Mouse (Mus musculus) midbrain, embryonic 16.5 days (tissue): ENCODE measurements around the gene Ckap2. TPM values are rescaled to one million over a fixed set of nuclear protein-coding genes. Genes with fewer than 3 reads are reported as not detected.

Experiments
- ATAC-seq: fragments of 200-750 bp; cut with Nextera tagmentation; 2 replicates; pipeline ENCODE4 v1.8.0; 2017; ENCODE audit warnings: moderate TSS enrichment
- H3K27ac ChIP-seq: fragments of 300-500 bp; sonication (generic); 2 replicates; pipeline ENCODE4 v1.5.1; 2014; ENCODE audit warnings: mild to moderate bottlenecking, low read length, mixed read lengths
- H3K27me3 ChIP-seq: fragments of 300-500 bp; sonication (generic); 2 replicates; pipeline ENCODE4 v1.6.1; 2014; ENCODE audit warnings: low read depth, low read length, mixed read lengths; ENCODE audit not compliant: control insufficient read depth, insufficient read depth
- H3K36me3 ChIP-seq: fragments of 300-500 bp; sonication (generic); 2 replicates; pipeline ENCODE4 v1.6.1; 2014; ENCODE audit warnings: mild to moderate bottlenecking, low read length, moderate library complexity, mixed read lengths; ENCODE audit not compliant: control insufficient read depth, insufficient read depth
- H3K4me1 ChIP-seq: fragments of 300-500 bp; sonication (generic); 2 replicates; pipeline ENCODE4 v1.6.1; 2014; ENCODE audit warnings: mild to moderate bottlenecking, low read length, mixed read lengths; ENCODE audit not compliant: control insufficient read depth, insufficient read depth
- H3K4me2 ChIP-seq: fragments of 300-500 bp; sonication (generic); 2 replicates; pipeline ENCODE4 v1.6.1; 2014; ENCODE audit warnings: mild to moderate bottlenecking, low read length, mixed read lengths
- H3K4me3 ChIP-seq: fragments of 300-500 bp; sonication (generic); 2 replicates; pipeline ENCODE4 v1.5.1; 2014; ENCODE audit warnings: low read depth, mild to moderate bottlenecking, low read length, moderate library complexity, mixed read lengths
- H3K9ac ChIP-seq: fragments of 300-500 bp; sonication (generic); 2 replicates; pipeline ENCODE4 v1.6.1; 2014; ENCODE audit warnings: low read depth, low read length, mixed read lengths
- H3K9me3 ChIP-seq: fragments of 300-500 bp; sonication (generic); replicated peaks from 2 replicates; pipeline ENCODE4 v1.6.1; 2014; ENCODE audit warnings: mild to moderate bottlenecking, low read length, mixed read lengths; ENCODE audit not compliant: control insufficient read depth, poor library complexity, severe bottlenecking
- WGBS: fragments of 180-500 bp; shearing (Covaris S2); extraction: QIAGEN DNeasy Blood & Tissue Kit; methylation state at CpG from one replicate; pipeline ENCODE4 v1.1.7; 2014; 5-methylcytosine and 5-hydroxymethylcytosine counted together
- polyA plus RNA-seq: library from polyadenylated mRNA; unstranded; fragments of >200 nt; fragmentation: Nextera tagmentation; extraction: Ambion mirVana; gene quantifications from 2 replicates; pipeline ENCODE4 v1.2.1, GENCODE M21; 2015

The Ckap2 gene
- polyA plus RNA-seq, 1 experiment from 2014 or later: 6.6 TPM

- H3K9me3 ChIP-seq: no peaks in the 10 kb centered on the region; the same call in 1 of the 2 replicates
- no peak overlapping the region for H3K9ac ChIP-seq
- H3K4me1 ChIP-seq: peaks cover 14% of the 10 kb centered on the region
- H3K4me3 ChIP-seq: no peak overlapping the region
- H3K4me2 ChIP-seq: no peak overlapping the region
- no peak for ATAC-seq
- no peaks in the 10 kb centered on the region for H3K27me3 ChIP-seq
- peaks cover 9% of the 10 kb centered on the region; the same call in 1 of the 2 replicates for H3K36me3 ChIP-seq
- 91% methylated on average over 6 of the region's 6 CpGs for WGBS
- H3K27ac ChIP-seq: no peak overlapping the region
These were observed 12.3 kb upstream of the Ckap2 start for GRCm38 (mm10) chr8:22197914-22198313.

GRCm38 (mm10) chr8:22193432-22194010 lies 7.9 kb upstream of the Ckap2 start:
- Histone ChIP-seq H3K9me3 (no peaks in the 10 kb centered on the region), H3K4me1 (peaks cover 16% of the 10 kb centered on the region), H3K27ac (peak overlapping the region; percentile 96), H3K4me3 (peak overlapping the region; percentile 90), H3K36me3 (no peaks in the 10 kb centered on the region), H3K9ac (peak overlapping the region; percentile 94), H3K27me3 (no peaks in the 10 kb centered on the region), H3K4me2 (peak overlapping the region; percentile 58)
- WGBS: 13% methylated on average over 12 of the region's 12 CpGs
- peak; percentile 46 for ATAC-seq

- Histone ChIP-seq H3K9me3 (no peaks in the 10 kb centered on the region), H3K4me2 (peak within 1 kb of the TSS; percentile 58), H3K36me3 (no peaks in the 10 kb centered on the region), H3K27ac (peak within 1 kb of the TSS; percentile 96), H3K9ac (peak within 1 kb of the TSS; percentile 94), H3K4me1 (peaks cover 16% of the 10 kb centered on the region), H3K4me3 (peak within 1 kb of the TSS; percentile 90), H3K27me3 (no peaks in the 10 kb centered on the region)
- peak; percentile 97 for ATAC-seq
- under 1% methylated on average over 69 of the region's 73 CpGs for WGBS
These were observed 7.2 kb upstream of the Ckap2 start, which contains the start of gene Vps36 for GRCm38 (mm10) chr8:22192660-22193431. TSS of gene Vps36 (plus strand) at chr8:22192809.

GRCm38 (mm10) chr8:22184884-22185283 lies 735 bp downstream of the Ckap2 start:
- Histone ChIP-seq H3K27ac (no peak overlapping the region), H3K4me2 (peak overlapping the region; percentile 77), H3K9ac (no peak overlapping the region), H3K4me3 (peak overlapping the region; percentile 72), H3K4me1 (peaks cover 6% of the 10 kb centered on the region), H3K27me3 (no peaks in the 10 kb centered on the region), H3K36me3 (no peaks in the 10 kb centered on the region), H3K9me3 (no peaks in the 10 kb centered on the region)
- peak; percentile 32 for ATAC-seq
- WGBS: 0% methylated on average over 3 of the region's 3 CpGs

GRCm38 (mm10) chr8:22175966-22176365 lies 9.7 kb downstream of the Ckap2 start:
- Histone ChIP-seq H3K27me3 (no peaks in the 10 kb centered on the region), H3K4me3 (no peak overlapping the region), H3K9ac (no peak overlapping the region), H3K36me3 (peaks cover 3% of the 10 kb centered on the region; the same call in 1 of the 2 replicates), H3K4me1 (no peaks in the 10 kb centered on the region), H3K4me2 (no peak overlapping the region), H3K9me3 (no peaks in the 10 kb centered on the region), H3K27ac (no peak overlapping the region)
- ATAC-seq: no peak
- 98% methylated on average over 7 of the region's 7 CpGs for WGBS

GRCm38 (mm10) chr8:22169167-22169566 lies 16.5 kb downstream of the Ckap2 start:
- Histone ChIP-seq H3K27me3 (no peaks in the 10 kb centered on the region), H3K36me3 (no peaks in the 10 kb centered on the region), H3K4me1 (peaks cover 10% of the 10 kb centered on the region), H3K9me3 (no peaks in the 10 kb centered on the region), H3K9ac (no peak overlapping the region), H3K4me2 (no peak overlapping the region), H3K27ac (no peak overlapping the region), H3K4me3 (no peak overlapping the region)
- WGBS: 90% methylated on average over 5 of the region's 5 CpGs
- ATAC-seq: no peak

- no peaks in the 10 kb centered on the region for H3K36me3 ChIP-seq
- WGBS: under 1% methylated on average over 29 of the region's 43 CpGs
- peak within 1 kb of the TSS; percentile 64 for H3K9ac ChIP-seq
- ATAC-seq: peak; percentile 99
- H3K4me1 ChIP-seq: peaks cover 10% of the 10 kb centered on the region
- H3K27ac ChIP-seq: peak within 1 kb of the TSS; percentile 74
- no peaks in the 10 kb centered on the region for H3K27me3 ChIP-seq
- H3K4me2 ChIP-seq: peak within 1 kb of the TSS; percentile 54
- peak within 1 kb of the TSS; percentile 53 for H3K4me3 ChIP-seq
- no peaks in the 10 kb centered on the region for H3K9me3 ChIP-seq
These were observed 19.5 kb downstream of the Ckap2 start, which contains the start of gene Nek3 for GRCm38 (mm10) chr8:22166080-22166603. TSS of gene Nek3 (minus strand) at chr8:22166435.

- WGBS: 54% methylated on average over 10 of the region's 10 CpGs
- peak overlapping the region; percentile 54 for H3K4me2 ChIP-seq
- peak; percentile 36; the same call in 1 of the 2 replicates for ATAC-seq
- H3K9me3 ChIP-seq: no peaks in the 10 kb centered on the region
- peak overlapping the region; percentile 53 for H3K4me3 ChIP-seq
- peak overlapping the region; percentile 74 for H3K27ac ChIP-seq
- no peaks in the 10 kb centered on the region for H3K27me3 ChIP-seq
- H3K9ac ChIP-seq: peak overlapping the region; percentile 64
- no peaks in the 10 kb centered on the region for H3K36me3 ChIP-seq
- peaks cover 10% of the 10 kb centered on the region for H3K4me1 ChIP-seq
These were observed 20.2 kb downstream of the Ckap2 start for GRCm38 (mm10) chr8:22165251-22166079.
